Mouse (Mus musculus) forebrain, postnatal 0 days (tissue): ENCODE results near the gene Pnliprp1. TPM values are rescaled to one million over a fixed set of nuclear protein-coding genes. Genes with fewer than 3 reads are reported as not detected.

Source experiments
- ATAC-seq: fragments of 200-750 bp; cut with Nextera tagmentation; 2 replicates; pipeline ENCODE4 v1.8.0; 2017; ENCODE audit warnings: mild to moderate bottlenecking, moderate library complexity
- DNase-seq: peaks from one replicate; pipeline ENCODE4 v3.0.0-alpha.2; 2015
- H3K27ac ChIP-seq: fragments of 300-500 bp; sonication (generic); 2 replicates; pipeline ENCODE4 v1.5.1; 2014; ENCODE audit warnings: low read depth, mild to moderate bottlenecking, antibody characterized with exemption, low read length, moderate library complexity, mixed read lengths
- H3K27me3 ChIP-seq: fragments of 300-500 bp; sonication (generic); 2 replicates; pipeline ENCODE4 v1.6.1; 2014; ENCODE audit warnings: mild to moderate bottlenecking, low read length, mixed read lengths; ENCODE audit not compliant: insufficient read depth
- H3K36me3 ChIP-seq: fragments of 300-500 bp; sonication (generic); 2 replicates; pipeline ENCODE4 v1.6.1; 2014; ENCODE audit warnings: mild to moderate bottlenecking, moderate library complexity; ENCODE audit not compliant: insufficient read depth
- H3K4me1 ChIP-seq: fragments of 300-500 bp; sonication (generic); 2 replicates; pipeline ENCODE4 v1.6.1; 2014; ENCODE audit warnings: antibody characterized with exemption; ENCODE audit not compliant: insufficient read depth
- H3K4me2 ChIP-seq: fragments of 300-500 bp; sonication (generic); 2 replicates; pipeline ENCODE4 v1.6.1; 2014; ENCODE audit warnings: low read depth, mild to moderate bottlenecking, moderate library complexity
- H3K4me3 ChIP-seq: fragments of 300-500 bp; sonication (generic); 2 replicates; pipeline ENCODE4 v1.5.1; 2014; ENCODE audit warnings: low read depth, low read length, mixed read lengths
- H3K9ac ChIP-seq: fragments of 300-500 bp; sonication (generic); 2 replicates; pipeline ENCODE4 v1.6.1; 2014; ENCODE audit warnings: mild to moderate bottlenecking
- H3K9me3 ChIP-seq: fragments of 300-500 bp; sonication (generic); 2 replicates; pipeline ENCODE4 v1.6.1; 2016; ENCODE audit warnings: low read length
- CTCF ChIP-seq: sonication (generic); IDR thresholded peaks from 2 replicates; pipeline ENCODE4 v1.5.1; 2016; ENCODE audit warnings: antibody characterized with exemption, control low read depth, low read depth
- whole genome bisulfite sequencing: fragments of 180-500 bp; shearing (Covaris S2); extraction: QIAGEN DNeasy Blood & Tissue Kit; methylation state at CpG from one replicate; pipeline ENCODE4 v1.1.7; 2014; 5-methylcytosine and 5-hydroxymethylcytosine counted together
- polyA plus RNA-seq: library from polyadenylated mRNA; unstranded; fragments of >200 nt; fragmentation: Nextera tagmentation; extraction: Ambion mirVana; gene quantifications from 2 replicates; pipeline ENCODE4 v1.2.1, GENCODE M21; 2015
- total RNA-seq: library from RNA; depleted of rRNA; stranded (reverse); fragments of >200 nt; gene quantifications from 2 replicates; pipeline ENCODE4 v1.2.3, GENCODE M21; 2014

Pnliprp1 gene
- total and polyA plus RNA-seq, 2 experiments from 2014 or later: 0.21 TPM; not detected in 1

GRCm38 (mm10) chr19:58720439-58720838 is 8.2 kb upstream of the Pnliprp1 start:
- Histone ChIP-seq H3K4me3 (no peak overlapping the region), H3K4me1 (no peaks in the 10 kb centered on the region), H3K9ac (no peak overlapping the region), H3K4me2 (no peak overlapping the region), H3K9me3 (no peaks in the 10 kb centered on the region), H3K36me3 (no peaks in the 10 kb centered on the region), H3K27me3 (no peaks in the 10 kb centered on the region), H3K27ac (no peak overlapping the region)
- DNase-seq (no peak), ATAC-seq (no peak)
- no peak for TF ChIP-seq CTCF

GRCm38 (mm10) chr19:58726551-58726950 is 2.1 kb upstream of the Pnliprp1 start:
- no peaks in the 10 kb centered on the region for H3K36me3 ChIP-seq
- H3K27ac ChIP-seq: no peak overlapping the region
- DNase-seq (no peak), ATAC-seq (no peak)
- no peak overlapping the region for H3K4me3 ChIP-seq
- no peaks in the 10 kb centered on the region for H3K27me3 ChIP-seq
- no peaks in the 10 kb centered on the region for H3K4me1 ChIP-seq
- H3K9me3 ChIP-seq: no peaks in the 10 kb centered on the region
- TF ChIP-seq CTCF: no peak
- whole genome bisulfite sequencing: 89% methylated on average over 5 of the region's 5 CpGs
- no peak overlapping the region for H3K4me2 ChIP-seq
- H3K9ac ChIP-seq: no peak overlapping the region

GRCm38 (mm10) chr19:58727756-58728155 is 931 bp upstream of the Pnliprp1 start:
- Histone ChIP-seq H3K27ac (no peak overlapping the region), H3K9me3 (no peaks in the 10 kb centered on the region), H3K9ac (no peak overlapping the region), H3K4me1 (no peaks in the 10 kb centered on the region), H3K36me3 (no peaks in the 10 kb centered on the region), H3K27me3 (no peaks in the 10 kb centered on the region), H3K4me2 (no peak overlapping the region), H3K4me3 (no peak overlapping the region)
- DNase-seq (no peak), ATAC-seq (no peak)
- no peak for TF ChIP-seq CTCF
- WGBS: 86% methylated on average over 5 of the region's 5 CpGs

- no peaks in the 10 kb centered on the region for H3K36me3 ChIP-seq
- ATAC-seq (no peak), DNase-seq (no peak)
- H3K4me1 ChIP-seq: no peaks in the 10 kb centered on the region
- no peak for TF ChIP-seq CTCF
- no peak overlapping the region for H3K4me2 ChIP-seq
- 90% methylated on average over 6 of the region's 6 CpGs for WGBS
- H3K9ac ChIP-seq: no peak overlapping the region
- H3K27ac ChIP-seq: no peak overlapping the region
- H3K4me3 ChIP-seq: no peak overlapping the region
- H3K27me3 ChIP-seq: no peaks in the 10 kb centered on the region
- H3K9me3 ChIP-seq: no peaks in the 10 kb centered on the region
Observed at GRCm38 (mm10) chr19:58733216-58733615, 4.5 kb downstream of the Pnliprp1 start.

- Histone ChIP-seq H3K9me3 (no peaks in the 10 kb centered on the region), H3K4me1 (no peaks in the 10 kb centered on the region), H3K27ac (no peak overlapping the region), H3K9ac (no peak overlapping the region), H3K4me3 (no peak overlapping the region), H3K4me2 (no peak overlapping the region), H3K36me3 (no peaks in the 10 kb centered on the region), H3K27me3 (no peaks in the 10 kb centered on the region)
- DNase-seq (no peak), ATAC-seq (no peak)
- TF ChIP-seq CTCF: no peak
- WGBS: 88% methylated on average over 4 of the region's 4 CpGs
Observed at GRCm38 (mm10) chr19:58738111-58738510, 9.4 kb downstream of the Pnliprp1 start.

- Histone ChIP-seq H3K4me1 (no peaks in the 10 kb centered on the region), H3K27ac (no peak overlapping the region), H3K4me3 (no peak overlapping the region), H3K9ac (no peak overlapping the region), H3K36me3 (no peaks in the 10 kb centered on the region), H3K4me2 (no peak overlapping the region), H3K9me3 (no peaks in the 10 kb centered on the region), H3K27me3 (no peaks in the 10 kb centered on the region)
- ATAC-seq (no peak), DNase-seq (no peak)
- no peak for TF ChIP-seq CTCF
- WGBS: 37% methylated on average over 6 of the region's 6 CpGs
Observed at GRCm38 (mm10) chr19:58741036-58741435, 12.3 kb downstream of the Pnliprp1 start.

GRCm38 (mm10) chr19:58742711-58743110 is 14.0 kb downstream of the Pnliprp1 start:
- H3K4me3 ChIP-seq: no peak overlapping the region
- no peak overlapping the region for H3K9ac ChIP-seq
- H3K4me2 ChIP-seq: no peak overlapping the region
- 94% methylated on average over 4 of the region's 4 CpGs for WGBS
- TF ChIP-seq CTCF: no peak
- no peak overlapping the region for H3K27ac ChIP-seq
- no peaks in the 10 kb centered on the region for H3K4me1 ChIP-seq
- ATAC-seq (no peak), DNase-seq (no peak)
- no peaks in the 10 kb centered on the region for H3K27me3 ChIP-seq
- no peaks in the 10 kb centered on the region for H3K36me3 ChIP-seq
- H3K9me3 ChIP-seq: no peaks in the 10 kb centered on the region

GRCm38 (mm10) chr19:58743736-58744135 is 15.0 kb downstream of the Pnliprp1 start:
- H3K4me2 ChIP-seq: no peak overlapping the region
- H3K9me3 ChIP-seq: no peaks in the 10 kb centered on the region
- DNase-seq (no peak), ATAC-seq (no peak)
- H3K4me3 ChIP-seq: no peak overlapping the region
- no peak overlapping the region for H3K9ac ChIP-seq
- no peaks in the 10 kb centered on the region for H3K4me1 ChIP-seq
- H3K27ac ChIP-seq: no peak overlapping the region
- TF ChIP-seq CTCF: no peak
- no peaks in the 10 kb centered on the region for H3K36me3 ChIP-seq
- 86% methylated on average over 4 of the region's 4 CpGs for WGBS
- no peaks in the 10 kb centered on the region for H3K27me3 ChIP-seq
